Mouse (Mus musculus): ENCODE results near the gene Fermt3. TPM values are rescaled to one million over a fixed set of nuclear protein-coding genes. Genes with fewer than 3 reads are reported as not detected.

Fermt3 gene
- polyA plus RNA-seq (2012; rRNA removed): 14.6 and 15.7 TPM in 2 replicates

GRCm38 (mm10) chr19:7019191-7019590 is at the start of gene Fermt3:
Gene Fermt3, minus strand, starts transcription at chr19:7019469.

GRCm38 (mm10) chr19:7056248-7057087 is 37.2 kb upstream of the Fermt3 start, which contains the start of gene Macrod1:
Gene Macrod1, plus strand, starts transcription at chr19:7056810.

GRCm38 (mm10) chr19:7039841-7040636 is 20.8 kb upstream of the Fermt3 start, which contains the start of gene Stip1:
Gene Stip1, minus strand, starts transcription at chr19:7039967.

DNA sequence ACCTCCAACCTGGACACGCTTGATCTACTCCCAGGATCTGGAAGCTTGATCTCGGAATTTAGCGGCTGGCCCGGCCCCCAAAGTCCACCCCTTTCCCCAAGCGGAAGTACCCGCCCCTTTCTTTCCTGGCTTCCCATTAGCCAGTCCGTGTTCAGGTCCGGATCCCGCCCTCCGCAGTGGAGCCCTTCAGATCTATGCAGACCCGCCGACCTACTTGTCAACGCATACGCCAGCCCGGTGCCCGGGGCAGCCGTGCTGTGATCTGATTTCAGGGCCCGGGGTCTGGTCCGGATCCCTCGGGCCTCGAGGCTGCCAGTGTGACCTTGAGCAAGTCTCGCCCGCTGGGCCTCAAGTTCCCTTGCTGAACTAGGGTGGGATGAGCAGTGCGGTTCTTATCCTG is 23.3 kb downstream of the Fermt3 start, which contains the start of the genes Nudt22 and Trpt1:
Gene Nudt22, minus strand, starts transcription at position 112 of the 400 bp plus-strand sequence.
Gene Trpt1, plus strand, starts transcription at position 126 of the 400 bp plus-strand sequence.

GRCm38 (mm10) chr19:6992011-6992858 is 27.0 kb downstream of the Fermt3 start, which contains the start of gene Dnajc4:
Gene Dnajc4, minus strand, starts transcription at chr19:6992572.

DNA sequence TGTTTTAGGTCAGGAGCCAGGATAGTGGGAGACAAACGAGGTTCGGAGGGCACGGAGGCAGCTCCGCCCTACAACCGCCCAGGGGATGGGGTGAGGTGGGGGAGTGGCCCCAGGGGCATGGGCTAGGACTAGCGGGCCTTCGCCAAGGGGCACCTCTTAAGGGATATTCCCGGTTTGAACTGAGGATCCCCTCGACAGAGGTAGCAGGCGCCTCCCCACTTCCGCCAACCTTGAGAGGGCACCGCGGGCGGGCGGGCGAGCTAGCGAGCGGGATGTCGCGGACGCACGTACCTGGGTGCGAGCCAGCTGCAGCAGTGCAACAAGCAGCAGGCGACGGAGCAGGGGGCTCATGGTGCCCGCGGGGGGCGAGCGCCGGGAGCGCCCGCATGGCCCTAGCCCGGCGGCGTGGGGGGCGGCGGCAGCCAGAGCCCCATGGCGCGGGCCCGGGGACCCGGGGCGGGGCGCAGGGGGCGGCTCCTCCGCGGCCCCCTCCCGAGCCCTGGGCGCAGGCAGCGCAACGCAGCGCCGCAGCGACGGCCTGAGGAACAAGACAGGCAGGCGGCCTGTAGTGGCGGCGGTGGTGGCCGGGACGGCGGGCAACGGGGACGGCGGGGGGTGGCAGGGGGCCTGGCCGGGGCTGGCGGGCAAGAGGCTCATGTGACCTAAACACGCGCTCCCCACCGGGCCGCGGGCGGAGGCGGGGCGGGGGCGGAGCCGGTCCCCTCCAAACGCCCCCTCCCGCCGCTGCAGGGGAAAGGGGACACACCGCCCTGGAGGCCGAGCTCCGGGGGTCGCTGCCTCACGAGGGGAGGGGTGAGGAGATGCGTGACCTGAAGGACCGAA is 32.0 kb downstream of the Fermt3 start, which contains the start of gene Vegfb:
Gene Vegfb, minus strand, starts transcription at position 591 of the 843 bp plus-strand sequence.

GRCm38 (mm10) chr19:6980381-6981093 is 38.7 kb downstream of the Fermt3 start, which contains the start of gene Fkbp2:
Gene Fkbp2, minus strand, starts transcription at chr19:6980501.

GRCm38 (mm10) chr19:6975537-6976521 is 43.4 kb downstream of the Fermt3 start, which contains the start of gene Plcb3:
Gene Plcb3, minus strand, starts transcription at chr19:6976470.

GRCm38 (mm10) chr19:6974211-6975205 is 44.8 kb downstream of the Fermt3 start, which contains the start of gene Ppp1r14b:
Gene Ppp1r14b, plus strand, starts transcription at chr19:6974968.

Other genes starting within 250 kb of the Fermt3 start
- gene Rps6ka4, start 178.8 kb downstream of the Fermt3 start, polyA plus RNA-seq (2012; rRNA removed): 39.1 and 51.7 TPM in 2 replicates
- 10.2 and 12.4 TPM in 2 replicates for gene Ccdc88b, start 161.3 kb downstream of the Fermt3 start, polyA plus RNA-seq (2012; rRNA removed)
- gene Trmt112, start 109.8 kb downstream of the Fermt3 start, polyA plus RNA-seq (2012; rRNA removed): 75.3 and 86.1 TPM in 2 replicates
- gene Prdx5, start 109.4 kb downstream of the Fermt3 start, polyA plus RNA-seq (2012; rRNA removed): 163 and 170 TPM in 2 replicates
- 242 and 258 TPM in 2 replicates for gene Esrra, start 97.7 kb downstream of the Fermt3 start, polyA plus RNA-seq (2012; rRNA removed)
- 0.42 TPM in 1 of 2 replicates, not detected in the other for gene Catsperz, start 94.1 kb downstream of the Fermt3 start, polyA plus RNA-seq (2012; rRNA removed)
- 0.08 TPM in 1 of 2 replicates, not detected in the other for gene Kcnk4, start 85.0 kb downstream of the Fermt3 start, polyA plus RNA-seq (2012; rRNA removed)
- gene Bad, start 77.6 kb downstream of the Fermt3 start, polyA plus RNA-seq (2012; rRNA removed): 119 and 145 TPM in 2 replicates
- 103 and 166 TPM in 2 replicates for gene Gpr137, start 77.0 kb downstream of the Fermt3 start, polyA plus RNA-seq (2012; rRNA removed)
- 159 and 169 TPM in 2 replicates for gene Ppp1r14b, start 44.5 kb downstream of the Fermt3 start, polyA plus RNA-seq (2012; rRNA removed)
- gene Plcb3, start 43.0 kb downstream of the Fermt3 start, polyA plus RNA-seq (2012; rRNA removed): 335 and 360 TPM in 2 replicates
- gene Fkbp2, start 39.0 kb downstream of the Fermt3 start, polyA plus RNA-seq (2012; rRNA removed): 58.5 and 60.7 TPM in 2 replicates
- gene Vegfb, start 31.8 kb downstream of the Fermt3 start, polyA plus RNA-seq (2012; rRNA removed): 40.7 and 51.0 TPM in 2 replicates
- 61.9 and 65.0 TPM in 2 replicates for gene Dnajc4, start 26.9 kb downstream of the Fermt3 start, polyA plus RNA-seq (2012; rRNA removed)
- 90.8 and 103 TPM in 2 replicates for gene Nudt22, start 23.4 kb downstream of the Fermt3 start, polyA plus RNA-seq (2012; rRNA removed)
- 18.5 and 19.6 TPM in 2 replicates for gene Trpt1, start 23.3 kb downstream of the Fermt3 start, polyA plus RNA-seq (2012; rRNA removed)
- 24.6 and 30.5 TPM in 2 replicates for gene Stip1, start 20.5 kb upstream of the Fermt3 start, polyA plus RNA-seq (2012; rRNA removed)
- gene Macrod1, start 37.3 kb upstream of the Fermt3 start, polyA plus RNA-seq (2012; rRNA removed): 61.6 and 63.0 TPM in 2 replicates
- gene Flrt1, start 86.3 kb upstream of the Fermt3 start, polyA plus RNA-seq (2012; rRNA removed): 0.71 and 0.73 TPM in 2 replicates
- gene Otub1, start 186.8 kb upstream of the Fermt3 start, polyA plus RNA-seq (2012; rRNA removed): 108 and 134 TPM in 2 replicates
- 3,278 and 6,426 TPM in 2 replicates for gene Cox8a, start 198.1 kb upstream of the Fermt3 start, polyA plus RNA-seq (2012; rRNA removed)
- 18.1 and 20.9 TPM in 2 replicates for gene Naa40, start 221.7 kb upstream of the Fermt3 start, polyA plus RNA-seq (2012; rRNA removed)
- gene Rcor2, start 247.9 kb upstream of the Fermt3 start, polyA plus RNA-seq (2012; rRNA removed): 2.2 and 2.6 TPM in 2 replicates

All from colon, adult 2 months (tissue).